Mouse (Mus musculus): ENCODE results near the gene Exosc8. TPM values are rescaled to one million over a fixed set of nuclear protein-coding genes. Genes with fewer than 3 reads are reported as not detected.
A peak's percentile ranks its signal among the peaks of the same experiment; 100 is the strongest.
"Not testable (repeated sequence)": the region's sequence is repeated elsewhere in the genome, so short reads cannot be mapped to it uniquely, and the experiment has no call there.

Gene Exosc8
- polyA plus RNA-seq, 1 experiment from 2014 or later: 158 TPM

DNA sequence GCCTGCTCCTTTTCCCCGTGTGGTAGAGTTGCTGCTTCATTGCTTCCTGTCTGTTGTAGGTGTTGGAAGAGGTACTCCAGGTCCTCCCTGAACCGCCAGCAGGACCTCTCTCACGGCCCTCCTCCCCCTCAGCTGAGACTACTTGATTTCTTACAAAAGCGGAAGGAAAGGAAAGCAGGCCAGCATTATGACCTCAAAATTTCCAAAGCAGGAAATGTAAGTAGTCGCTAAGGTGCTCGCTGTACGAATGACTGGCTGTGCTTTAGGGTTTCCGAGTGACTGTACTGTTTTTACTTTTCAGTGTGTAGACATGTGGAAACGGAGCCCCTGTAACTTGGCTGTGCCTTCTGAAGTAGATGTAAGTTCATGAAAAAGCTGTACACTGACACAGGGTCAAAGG lies 26.2 kb downstream of the Exosc8 start:
- Histone ChIP-seq H3K4me3 (replicated peaks) (no peak overlapping the region), H3K36me3 (peaks cover 88% of the 10 kb centered on the region), H3K4me2 (no peak overlapping the region), H3K9ac (replicated peaks) (no peak overlapping the region), H3K4me1 (replicated peaks) (no peaks in the 10 kb centered on the region), H3K9me3 (no peaks in the 10 kb centered on the region), H3K27me3 (no peaks in the 10 kb centered on the region), H3K27ac (no peak overlapping the region)
- ATAC-seq (ENCODE audit: insufficient number of reproducible peaks, insufficient read depth, low FRiP score, low TSS enrichment, low read depth): no peak
- WGBS: 77% methylated on average over 9 of the region's 9 CpGs

DNA sequence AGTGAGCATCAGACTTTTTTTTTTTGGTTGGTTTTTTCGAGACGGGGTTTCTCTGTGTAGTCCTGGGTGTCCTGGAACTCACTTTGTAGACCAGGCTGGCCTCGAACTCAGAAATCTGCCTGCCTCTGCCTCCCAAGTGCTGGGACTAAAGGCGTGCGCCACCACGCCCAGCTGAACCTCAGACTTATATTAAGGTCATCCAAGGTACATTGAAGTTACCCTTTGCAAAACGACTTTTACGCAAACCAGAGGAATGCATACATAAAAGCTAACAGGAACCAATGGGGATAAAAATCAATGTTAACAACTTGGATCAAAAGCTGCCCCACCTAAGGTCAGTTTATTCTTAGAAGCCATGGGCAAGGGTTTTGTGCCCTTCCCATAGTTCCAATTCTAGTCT lies 31.1 kb downstream of the Exosc8 start:
- not testable (repeated sequence) for H3K4me3 ChIP-seq (replicated peaks); H3K4me2 ChIP-seq; ATAC-seq (ENCODE audit: insufficient number of reproducible peaks, insufficient read depth, low FRiP score, low TSS enrichment, low read depth); H3K27me3 ChIP-seq; H3K9ac ChIP-seq (replicated peaks); H3K27ac ChIP-seq; H3K4me1 ChIP-seq (replicated peaks); H3K9me3 ChIP-seq
- H3K36me3 ChIP-seq: peaks cover 91% of the 10 kb centered on the region
- WGBS: 94% methylated on average over 8 of the region's 8 CpGs

DNA sequence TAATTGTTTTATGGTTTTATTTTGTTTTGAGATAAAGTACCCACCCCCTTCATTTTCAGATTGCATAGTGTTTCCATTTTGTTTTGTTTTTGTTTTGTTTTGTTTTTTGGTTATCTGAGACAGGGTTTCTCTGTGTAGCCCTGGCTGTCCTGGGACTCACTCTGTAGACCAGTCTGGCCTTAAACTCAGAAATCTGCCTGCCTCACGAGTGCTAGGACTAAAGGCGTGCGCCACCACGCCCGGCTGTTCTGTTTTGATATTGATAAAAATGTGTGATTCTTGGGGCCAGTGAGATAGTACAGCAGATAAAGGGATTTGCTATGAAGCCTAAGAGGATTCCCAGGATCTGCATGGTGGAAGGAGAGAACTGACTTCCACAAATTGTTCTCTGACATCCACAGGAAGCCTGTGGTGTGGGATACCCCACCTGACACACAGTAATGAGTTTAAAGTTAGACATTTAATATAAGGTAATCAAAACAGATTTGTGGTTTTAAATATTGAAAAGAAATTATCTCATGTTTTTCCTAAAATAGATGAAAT lies 35.4 kb downstream of the Exosc8 start:
- 84% methylated on average over 5 of the region's 5 CpGs for WGBS
- H3K36me3 ChIP-seq: peaks cover 85% of the 10 kb centered on the region
- no peaks in the 10 kb centered on the region for H3K9me3 ChIP-seq
- ATAC-seq (ENCODE audit: insufficient number of reproducible peaks, insufficient read depth, low FRiP score, low TSS enrichment, low read depth): no peak
- no peak overlapping the region for H3K4me3 ChIP-seq (replicated peaks)
- H3K27ac ChIP-seq: no peak overlapping the region
- no peak overlapping the region for H3K9ac ChIP-seq (replicated peaks)
- no peaks in the 10 kb centered on the region for H3K27me3 ChIP-seq
- H3K4me2 ChIP-seq: no peak overlapping the region
- no peaks in the 10 kb centered on the region for H3K4me1 ChIP-seq (replicated peaks)

DNA sequence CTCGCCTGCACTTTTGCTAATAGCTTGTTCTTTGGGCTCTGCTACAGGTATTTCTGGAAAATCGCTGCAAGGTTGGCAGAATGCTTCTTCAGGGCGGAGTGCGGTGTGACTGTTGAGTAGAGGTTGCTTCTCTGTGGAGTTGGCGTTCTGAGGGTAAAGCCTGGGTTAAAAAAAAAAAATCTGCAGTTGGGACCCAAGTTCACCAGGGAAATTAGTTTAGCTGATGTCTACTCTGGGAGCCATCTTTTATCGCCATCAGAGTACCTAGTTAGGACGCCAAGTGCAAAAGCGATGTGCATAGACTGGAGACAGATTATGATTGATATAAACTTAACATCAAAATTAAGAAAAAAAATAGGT lies 42.2 kb downstream of the Exosc8 start:
- ATAC-seq (ENCODE audit: insufficient number of reproducible peaks, insufficient read depth, low FRiP score, low TSS enrichment, low read depth): no peak
- WGBS: 0% methylated on average over 8 of the region's 8 CpGs
- Histone ChIP-seq H3K27me3 (no peaks in the 10 kb centered on the region), H3K4me1 (replicated peaks) (peaks cover 6% of the 10 kb centered on the region; the same call in 1 of the 2 replicates), H3K4me3 (replicated peaks) (peak overlapping the region; percentile 67), H3K36me3 (peaks cover 31% of the 10 kb centered on the region), H3K9ac (replicated peaks) (peak overlapping the region; percentile 71), H3K9me3 (no peaks in the 10 kb centered on the region), H3K4me2 (peak overlapping the region; percentile 67), H3K27ac (peak overlapping the region; percentile 89)

DNA sequence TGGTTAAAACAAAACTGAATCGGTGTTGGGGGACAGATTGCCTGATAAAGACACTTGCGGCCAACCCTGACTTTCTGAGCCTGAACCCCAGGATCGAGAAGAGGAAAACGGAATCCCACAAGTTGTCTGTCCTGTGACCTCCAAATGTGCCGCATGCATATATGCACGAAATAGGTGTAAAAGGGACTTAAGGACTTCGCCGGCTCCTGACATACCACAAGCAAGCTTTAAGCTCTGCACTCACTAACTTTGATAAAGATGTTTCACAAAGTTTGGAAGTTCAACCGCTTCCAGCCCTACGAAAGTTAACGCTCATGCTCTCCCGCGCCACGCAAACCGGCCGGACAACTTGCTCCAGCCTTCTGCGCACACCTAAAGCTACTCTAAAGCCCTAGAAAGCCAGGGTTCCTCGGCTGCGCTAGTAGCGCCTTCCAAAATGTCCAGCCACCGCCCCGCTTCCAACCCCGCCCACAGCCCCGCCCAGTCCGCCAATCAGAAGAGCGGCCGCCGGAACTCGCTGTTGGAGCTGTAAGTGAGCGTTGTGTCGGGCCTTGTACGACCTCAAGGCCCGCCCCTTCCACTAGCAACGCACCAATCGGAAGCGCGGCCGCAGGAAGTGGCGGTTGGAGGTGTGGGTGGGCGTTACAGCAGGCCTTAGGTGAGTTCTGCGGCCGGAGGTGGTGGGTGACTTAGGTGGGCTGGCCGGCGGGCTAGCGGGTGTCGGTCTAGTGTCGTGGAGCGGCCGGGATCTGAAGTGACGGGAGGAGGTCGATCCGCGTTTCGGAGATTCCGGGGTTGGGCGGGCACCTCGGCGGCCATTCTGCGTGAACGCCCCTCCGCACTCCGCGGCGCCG lies 42.8 kb downstream of the Exosc8 start, which contains the start of gene Supt20:
Gene Supt20, plus strand, starts transcription at position 606 of the 854 bp plus-strand sequence.
- peak; percentile 96 for ATAC-seq (ENCODE audit: insufficient number of reproducible peaks, insufficient read depth, low FRiP score, low TSS enrichment, low read depth)
- H3K36me3 ChIP-seq: peaks cover 25% of the 10 kb centered on the region
- WGBS: 1% methylated on average over 65 of the region's 65 CpGs
- H3K27me3 ChIP-seq: no peaks in the 10 kb centered on the region
- no peaks in the 10 kb centered on the region for H3K9me3 ChIP-seq
- H3K4me3 ChIP-seq (replicated peaks): peak within 1 kb of the TSS; percentile 67
- peak within 1 kb of the TSS; percentile 71 for H3K9ac ChIP-seq (replicated peaks)
- H3K4me1 ChIP-seq (replicated peaks): peaks cover 6% of the 10 kb centered on the region; the same call in 1 of the 2 replicates
- H3K27ac ChIP-seq: peak within 1 kb of the TSS; percentile 89
- peak within 1 kb of the TSS; percentile 67 for H3K4me2 ChIP-seq

DNA sequence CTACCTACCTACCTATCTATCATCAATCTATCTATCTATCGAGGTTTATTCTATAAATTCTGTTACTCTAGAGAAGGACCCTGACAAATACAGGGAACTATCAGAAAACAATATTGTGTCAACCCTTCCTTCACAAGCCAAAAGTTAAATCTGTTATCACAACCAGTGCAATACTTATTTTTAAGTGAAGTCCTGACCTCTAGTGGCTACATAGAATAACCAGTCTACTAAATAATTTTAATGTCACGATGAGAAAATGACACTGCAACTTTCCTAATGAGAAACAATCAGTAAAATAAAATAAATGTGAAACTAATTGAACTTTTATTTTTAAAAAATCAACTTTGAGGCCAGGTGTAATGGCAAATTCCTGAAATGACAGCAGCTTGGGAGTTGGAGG lies 46.1 kb downstream of the Exosc8 start:
- no peaks in the 10 kb centered on the region for H3K4me1 ChIP-seq (replicated peaks)
- no peak overlapping the region for H3K4me3 ChIP-seq (replicated peaks)
- WGBS: 51% methylated on average over 2 of the region's 2 CpGs
- no peaks in the 10 kb centered on the region for H3K36me3 ChIP-seq
- no peaks in the 10 kb centered on the region for H3K9me3 ChIP-seq
- no peaks in the 10 kb centered on the region for H3K27me3 ChIP-seq
- no peak overlapping the region for H3K9ac ChIP-seq (replicated peaks)
- no peak overlapping the region for H3K27ac ChIP-seq
- ATAC-seq (ENCODE audit: insufficient number of reproducible peaks, insufficient read depth, low FRiP score, low TSS enrichment, low read depth): no peak
- no peak overlapping the region for H3K4me2 ChIP-seq

DNA sequence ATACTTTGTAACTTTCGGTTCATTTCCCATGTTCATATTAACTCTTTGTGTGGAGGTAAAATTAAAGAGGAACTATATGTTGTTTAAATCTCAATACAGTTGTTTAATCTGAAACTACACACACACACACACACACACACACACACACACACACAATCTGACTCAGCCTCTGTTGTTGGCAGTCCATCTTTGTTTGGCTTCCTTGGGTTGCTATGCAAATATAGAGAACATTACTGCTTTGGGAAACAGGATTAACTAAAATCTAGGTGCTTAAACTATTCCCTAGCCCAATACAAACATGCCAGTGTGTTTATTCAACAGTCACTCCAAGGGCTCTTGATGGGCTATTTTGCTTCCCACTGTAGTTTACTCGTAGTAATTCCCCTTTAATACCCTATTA lies 47.9 kb downstream of the Exosc8 start:
- Histone ChIP-seq H3K27me3 (no peaks in the 10 kb centered on the region), H3K9ac (replicated peaks) (no peak overlapping the region), H3K4me3 (replicated peaks) (no peak overlapping the region), H3K4me2 (no peak overlapping the region), H3K27ac (no peak overlapping the region), H3K36me3 (no peaks in the 10 kb centered on the region), H3K9me3 (no peaks in the 10 kb centered on the region), H3K4me1 (replicated peaks) (no peaks in the 10 kb centered on the region)
- no peak for ATAC-seq (ENCODE audit: insufficient number of reproducible peaks, insufficient read depth, low FRiP score, low TSS enrichment, low read depth)
- WGBS: 52% methylated on average over 2 of the region's 2 CpGs

DNA sequence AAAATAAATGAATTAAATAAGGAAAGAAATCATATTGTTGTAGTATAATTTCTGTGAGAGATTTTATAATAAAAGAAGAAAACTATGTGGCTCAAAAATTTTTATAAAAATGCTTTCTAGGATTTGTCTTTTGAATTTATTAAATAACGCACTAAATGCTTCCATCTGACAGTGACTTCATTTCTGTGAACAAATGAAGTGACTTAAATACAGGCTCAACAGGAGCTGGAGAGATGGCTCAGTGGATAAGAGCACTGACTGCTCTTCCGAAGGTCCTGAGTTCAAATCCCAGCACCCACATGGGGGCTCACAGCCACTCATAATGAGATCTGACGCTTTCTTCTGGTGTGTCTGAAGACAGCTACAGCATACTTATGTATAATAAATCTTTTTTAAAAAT lies 50.0 kb downstream of the Exosc8 start:
- WGBS: 93% methylated on average over 3 of the region's 3 CpGs
- Histone ChIP-seq H3K4me3 (replicated peaks) (no peak overlapping the region), H3K9ac (replicated peaks) (no peak overlapping the region), H3K9me3 (no peaks in the 10 kb centered on the region), H3K4me1 (replicated peaks) (peaks cover 6% of the 10 kb centered on the region; the same call in 1 of the 2 replicates), H3K27me3 (no peaks in the 10 kb centered on the region), H3K4me2 (no peak overlapping the region), H3K27ac (no peak overlapping the region), H3K36me3 (no peaks in the 10 kb centered on the region)
- no peak for ATAC-seq (ENCODE audit: insufficient number of reproducible peaks, insufficient read depth, low FRiP score, low TSS enrichment, low read depth)

DNA sequence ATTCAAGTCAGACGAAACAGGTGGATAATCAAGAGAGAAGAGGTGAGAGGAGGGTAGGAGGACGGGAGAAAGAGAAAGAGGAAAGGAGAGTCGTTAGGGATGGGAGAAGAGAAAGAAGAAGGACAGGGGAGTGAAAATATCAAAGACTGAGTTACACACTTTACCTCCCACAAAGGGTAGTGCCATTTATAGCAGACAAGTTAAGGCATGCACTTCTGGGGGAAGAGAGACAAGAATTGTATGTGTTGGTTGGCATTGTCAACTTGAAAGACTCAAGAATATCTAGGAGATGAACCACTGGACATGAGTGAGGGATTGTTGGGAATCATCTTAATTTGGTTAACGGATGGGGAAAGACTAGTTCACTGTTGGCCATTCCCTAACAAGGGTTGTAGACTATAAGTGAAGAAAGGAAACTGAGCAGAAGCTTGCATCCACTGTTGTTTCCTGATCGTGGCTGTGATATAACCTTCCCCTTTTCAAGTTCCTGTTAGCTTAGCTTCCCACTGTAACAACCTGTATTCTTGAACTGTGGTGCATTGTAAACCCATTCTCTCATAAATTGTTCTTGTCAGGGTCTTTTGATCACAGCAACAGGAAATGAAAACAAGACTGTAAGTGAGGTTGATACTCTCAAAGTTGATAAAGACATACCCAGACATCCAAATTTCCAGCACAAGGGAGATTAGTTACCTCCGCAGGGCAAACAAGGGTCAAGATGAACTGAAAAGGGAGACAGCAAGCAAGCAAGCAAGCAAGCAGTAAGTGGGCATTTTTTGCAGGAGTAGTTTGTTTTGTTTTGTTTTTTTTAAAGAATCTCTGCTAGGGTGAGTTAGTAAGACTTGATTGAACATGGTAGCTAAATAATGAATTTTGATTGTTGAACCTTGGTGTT lies 53.6 kb downstream of the Exosc8 start:
- peaks cover 6% of the 10 kb centered on the region; the same call in 1 of the 2 replicates for H3K4me1 ChIP-seq (replicated peaks)
- 67% methylated on average over 6 of the region's 6 CpGs for WGBS

More for the DNA sequence above, 53.6 kb downstream of the Exosc8 start:
- no peak overlapping the region for H3K27ac ChIP-seq
- no peak overlapping the region for H3K4me3 ChIP-seq (replicated peaks)
- H3K27me3 ChIP-seq: no peaks in the 10 kb centered on the region
- H3K9ac ChIP-seq (replicated peaks): no peak overlapping the region
- no peak overlapping the region for H3K4me2 ChIP-seq
- no peaks in the 10 kb centered on the region for H3K36me3 ChIP-seq
- no peaks in the 10 kb centered on the region for H3K9me3 ChIP-seq
- no peak for ATAC-seq (ENCODE audit: insufficient number of reproducible peaks, insufficient read depth, low FRiP score, low TSS enrichment, low read depth)
